Mouse (Mus musculus): ENCODE data around the gene Vsig2.

DNA sequence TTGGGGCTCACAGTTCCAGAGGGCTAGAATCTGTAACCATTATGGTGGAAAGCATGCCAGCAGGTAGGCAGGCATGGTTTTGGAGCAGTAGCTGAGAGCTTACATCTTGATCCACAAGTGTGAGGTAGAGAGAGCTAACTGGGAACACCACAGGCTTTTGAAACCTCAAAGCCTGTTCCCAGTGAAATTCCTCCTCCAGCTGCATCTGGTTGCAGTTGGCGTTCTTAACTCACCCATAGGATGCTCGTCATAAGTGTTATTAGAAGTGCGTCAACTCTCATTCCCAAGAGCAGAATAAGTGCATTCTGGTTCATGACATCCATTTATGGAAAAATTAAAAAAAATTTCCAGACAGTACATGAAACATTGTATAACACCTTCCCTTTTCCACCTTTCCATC, 54.6 kb downstream of the Vsig2 start:
- TF ChIP-seq CTCF (IDR thresholded peaks at IDR 0.05; ENCODE audit: borderline replicate concordance, insufficient read depth, low read depth, low read length) (no peak), POLR2A (IDR thresholded peaks at IDR 0.05; ENCODE audit: borderline replicate concordance, insufficient read depth, low read length) (no peak)
